Mouse (Mus musculus) spleen, adult 2 months (tissue): ENCODE data around the gene Senp3.

Source experiments
- CTCF ChIP-seq: fragments of 200-500 bp; IDR thresholded peaks from 2 replicates; pipeline ENCODE4 v1.5.1; 2011; ENCODE audit warnings: mild to moderate bottlenecking, inconsistent platforms; ENCODE audit not compliant: insufficient read depth, insufficient read length, insufficient replicate concordance; ENCODE audit errors: extremely low read depth
- POLR2A ChIP-seq: fragments of 200-500 bp; IDR thresholded peaks from 2 replicates; pipeline ENCODE4 v1.6.1; 2011; ENCODE audit warnings: low read depth, low read length, inconsistent platforms

DNA sequence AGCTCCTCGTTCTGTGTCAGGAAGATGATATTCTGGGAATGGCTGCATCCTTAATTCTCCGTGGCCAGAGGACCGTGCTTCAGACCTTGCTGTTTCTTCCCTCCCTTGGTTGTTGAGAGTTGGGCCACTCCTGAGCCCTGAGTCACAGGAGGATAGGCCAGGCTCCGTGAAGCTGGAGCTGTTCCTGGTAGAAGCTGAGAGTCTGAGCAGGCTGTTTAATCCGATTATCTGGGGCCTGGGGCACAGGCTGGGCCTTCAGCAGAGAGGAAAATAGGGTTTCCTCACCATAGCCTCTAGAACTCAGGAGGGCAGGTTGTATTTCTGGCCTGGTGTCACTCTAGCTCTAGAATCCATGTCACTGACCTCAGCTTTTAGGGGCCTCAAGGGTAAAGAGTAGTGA lies 28.5 kb downstream of the Senp3 start:
- TF ChIP-seq CTCF, result no peak
- TF ChIP-seq POLR2A, result no peak
